Mouse (Mus musculus) heart, adult 2 months (tissue): ENCODE measurements around the gene Bco2. TPM values are rescaled to one million over a fixed set of nuclear protein-coding genes. Genes with fewer than 3 reads are reported as not detected.
A peak's percentile ranks its signal among the peaks of the same experiment; 100 is the strongest.

Experiments
- DNase-seq, 2 experiments: peaks; one replicate each; pipeline ENCODE4 v3.0.0; 2021
- H3K27ac ChIP-seq: fragments of 200-600 bp; 2 replicates; pipeline ENCODE4 v1.8.1; 2022
- H3K27me3 ChIP-seq: fragments of 200-500 bp; 2 replicates; pipeline ENCODE4 v1.6.1; 2012; ENCODE audit warnings: mild to moderate bottlenecking, low read length, inconsistent platforms, mixed read lengths; ENCODE audit not compliant: control insufficient read depth, insufficient read depth
- H3K36me3 ChIP-seq: fragments of 200-500 bp; 2 replicates; pipeline ENCODE4 v1.6.1; 2012; ENCODE audit warnings: low read length, inconsistent platforms; ENCODE audit not compliant: control insufficient read depth, insufficient read depth
- H3K4me1 ChIP-seq: fragments of 200-500 bp; 2 replicates; pipeline ENCODE4 v1.6.1; 2011; ENCODE audit warnings: low read length; ENCODE audit not compliant: control insufficient read depth, insufficient read depth
- H3K4me3 ChIP-seq: fragments of 200-600 bp; 2 replicates; pipeline ENCODE4 v1.8.1; 2022
- H3K79me2 ChIP-seq: fragments of 200-500 bp; replicated peaks from 2 replicates; pipeline ENCODE4 v1.6.1; 2012; ENCODE audit warnings: mild to moderate bottlenecking, inconsistent platforms, low read length, moderate library complexity, mixed read lengths; ENCODE audit not compliant: control insufficient read depth, insufficient read depth
- H3K9ac ChIP-seq: fragments of 200-500 bp; 2 replicates; pipeline ENCODE4 v1.6.1; 2012; ENCODE audit warnings: low read depth, mild to moderate bottlenecking, control low read depth, inconsistent platforms, low read length, mixed read lengths
- CTCF ChIP-seq: fragments of 200-600 bp; IDR thresholded peaks from 2 replicates; pipeline ENCODE4 v1.8.1; 2022; ENCODE audit warnings: antibody characterized with exemption, mild to moderate bottlenecking, moderate library complexity
- EP300 ChIP-seq: fragments of 200-500 bp; IDR thresholded peaks from 2 replicates; pipeline ENCODE4 v1.6.1; 2011; ENCODE audit warnings: low read depth, low read length, control low read depth; ENCODE audit not compliant: insufficient read depth
- POLR2A ChIP-seq: fragments of 200-500 bp; IDR thresholded peaks from 2 replicates; pipeline ENCODE4 v1.6.1; 2011; ENCODE audit warnings: mild to moderate bottlenecking, low read depth, low read length, control low read depth; ENCODE audit not compliant: insufficient read depth
- WGBS: fragments of 180-500 bp; shearing (Covaris S2); methylation state at CpG from one replicate; pipeline ENCODE4 v1.1.7; 2018; 5-methylcytosine and 5-hydroxymethylcytosine counted together
- intact Hi-C: fragments of 180-260 bp; cut with DNase I; formaldehyde crosslinking; loops from one replicate; pipeline ENCODE4 v1.15.1; 2025
- polyA plus RNA-seq: library from polyadenylated mRNA; depleted of rRNA; stranded (reverse); fragments of >200 nt; gene quantifications from 2 replicates; pipeline ENCODE4 v1.2.3, GENCODE M21; 2012
- total RNA-seq, 2 experiments: library from RNA; stranded (reverse); gene quantifications; 2 replicates each; pipeline ENCODE4 v1.2.3; 2021

Gene Bco2
- total and polyA plus RNA-seq, 3 experiments, result 0.33 to 0.50 (median 0.39) TPM

- H3K27me3 ChIP-seq, result no peaks in the 10 kb centered on the region
- no peak for TF ChIP-seq POLR2A
- TF ChIP-seq CTCF, result peak; percentile 69
- H3K79me2 ChIP-seq, result no peaks in the 10 kb centered on the region
- H3K9ac ChIP-seq, result no peak overlapping the region
- no peak overlapping the region for H3K4me3 ChIP-seq
- intact Hi-C loops, result loop anchor here (5.0 kb wide), 2 partner anchors 199 to 1039 kb away; no protein-coding TSS in a partner anchor
- WGBS, result 19% methylated on average over 2 of the region's 2 CpGs
- no peak overlapping the region for H3K27ac ChIP-seq
- no peak for DNase-seq
- no peaks in the 10 kb centered on the region for H3K36me3 ChIP-seq
- H3K4me1 ChIP-seq, result no peaks in the 10 kb centered on the region; the same call in 1 of the 2 replicates
Measured at GRCm38 (mm10) chr9:50530890-50531289, 24.1 kb downstream of the Bco2 start.

- peak within 1 kb of the TSS; percentile 80 for H3K4me3 ChIP-seq
- H3K9ac ChIP-seq, result peak within 1 kb of the TSS; percentile 75
- H3K27me3 ChIP-seq, result no peaks in the 10 kb centered on the region
- WGBS, result under 1% methylated on average over 54 of the region's 54 CpGs
- peak within 1 kb of the TSS; percentile 94 for H3K27ac ChIP-seq
- H3K79me2 ChIP-seq, result no peaks in the 10 kb centered on the region
- H3K4me1 ChIP-seq, result no peaks in the 10 kb centered on the region; the same call in 1 of the 2 replicates
- TF ChIP-seq CTCF, result peak; percentile 70
- peak; percentile 58 for TF ChIP-seq EP300
- peak; percentile 92 for TF ChIP-seq POLR2A
- intact Hi-C loops, result loop anchor here (1.0 to 10.0 kb wide), 4 partner anchors 65 to 234 kb away; no protein-coding TSS in a partner anchor
- no peaks in the 10 kb centered on the region for H3K36me3 ChIP-seq
- peak; percentile 96 to 98 for DNase-seq
Measured at GRCm38 (mm10) chr9:50528293-50528892, 26.6 kb downstream of the Bco2 start, which contains the start of gene Pts. Gene Pts, minus strand, starts transcription at chr9:50528724.

GRCm38 (mm10) chr9:50527860-50528259 lies 27.1 kb downstream of the Bco2 start:
- 29% methylated on average over 7 of the region's 7 CpGs for WGBS
- H3K79me2 ChIP-seq, result no peaks in the 10 kb centered on the region
- H3K27ac ChIP-seq, result peak overlapping the region; percentile 94
- H3K27me3 ChIP-seq, result no peaks in the 10 kb centered on the region
- H3K4me3 ChIP-seq, result peak overlapping the region; percentile 80
- H3K9ac ChIP-seq, result peak overlapping the region; percentile 21; the same call in 1 of the 2 replicates
- no peak for TF ChIP-seq EP300
- TF ChIP-seq POLR2A, result no peak
- no peak for TF ChIP-seq CTCF
- no peaks in the 10 kb centered on the region for H3K36me3 ChIP-seq
- DNase-seq, result no peak
- no peaks in the 10 kb centered on the region; the same call in 1 of the 2 replicates for H3K4me1 ChIP-seq
- intact Hi-C loops, result loop anchor here (1.0 to 10.0 kb wide), 4 partner anchors 65 to 234 kb away; no protein-coding TSS in a partner anchor

GRCm38 (mm10) chr9:50525585-50525984 lies 29.4 kb downstream of the Bco2 start:
- 79% methylated on average over 5 of the region's 5 CpGs for WGBS
- no peaks in the 10 kb centered on the region for H3K27me3 ChIP-seq

GRCm38 (mm10) chr9:50524936-50525335 lies 30.0 kb downstream of the Bco2 start:
- H3K4me3 ChIP-seq, result no peak overlapping the region
- intact Hi-C loops, result loop anchor here (5.0 to 10.0 kb wide), 2 partner anchors 140 to 237 kb away; no protein-coding TSS in a partner anchor
- no peaks in the 10 kb centered on the region; the same call in none of the 2 replicates for H3K4me1 ChIP-seq
- H3K27ac ChIP-seq, result no peak overlapping the region
- TF ChIP-seq EP300, result no peak
- TF ChIP-seq CTCF, result no peak
- no peak for TF ChIP-seq POLR2A
- no peaks in the 10 kb centered on the region for H3K79me2 ChIP-seq
- H3K9ac ChIP-seq, result no peak overlapping the region
- peaks cover 5% of the 10 kb centered on the region; the same call in 1 of the 2 replicates for H3K36me3 ChIP-seq
- H3K27me3 ChIP-seq, result no peaks in the 10 kb centered on the region
- 87% methylated on average over 5 of the region's 5 CpGs for WGBS
- no peak for DNase-seq

More at GRCm38 (mm10) chr9:50525585-50525984, 29.4 kb downstream of the Bco2 start:
- H3K4me1 ChIP-seq, result no peaks in the 10 kb centered on the region; the same call in none of the 2 replicates
- no peak overlapping the region for H3K27ac ChIP-seq
- H3K9ac ChIP-seq, result no peak overlapping the region
- TF ChIP-seq CTCF, result no peak
- TF ChIP-seq POLR2A, result no peak
- no peak for TF ChIP-seq EP300
- intact Hi-C loops, result loop anchor here (5.0 to 10.0 kb wide), 2 partner anchors 139 to 237 kb away; no protein-coding TSS in a partner anchor
- DNase-seq, result no peak
- H3K79me2 ChIP-seq, result no peaks in the 10 kb centered on the region
- H3K36me3 ChIP-seq, result peaks cover 5% of the 10 kb centered on the region; the same call in 1 of the 2 replicates
- H3K4me3 ChIP-seq, result no peak overlapping the region

- Histone ChIP-seq H3K9ac (no peak overlapping the region), H3K79me2 (no peaks in the 10 kb centered on the region), H3K36me3 (peaks cover 5% of the 10 kb centered on the region; the same call in 1 of the 2 replicates), H3K27me3 (no peaks in the 10 kb centered on the region), H3K4me3 (no peak overlapping the region), H3K4me1 (peaks cover 4% of the 10 kb centered on the region), H3K27ac (no peak overlapping the region)
- intact Hi-C loops, result loop anchor here (10.0 kb wide), 1 partner anchor 142 kb away; no protein-coding TSS in a partner anchor
- no peak for DNase-seq
- TF ChIP-seq CTCF (no peak), EP300 (no peak), POLR2A (no peak)
- WGBS, result 77% methylated on average over 5 of the region's 5 CpGs
Measured at GRCm38 (mm10) chr9:50522574-50522973, 32.4 kb downstream of the Bco2 start.
